Mouse (Mus musculus): ENCODE results near the gene Man1b1. TPM values are rescaled to one million over a fixed set of nuclear protein-coding genes. Genes with fewer than 3 reads are reported as not detected.

The Man1b1 gene
- polyA plus RNA-seq, 1 experiment from 2014 or later, result 43.5 TPM

DNA sequence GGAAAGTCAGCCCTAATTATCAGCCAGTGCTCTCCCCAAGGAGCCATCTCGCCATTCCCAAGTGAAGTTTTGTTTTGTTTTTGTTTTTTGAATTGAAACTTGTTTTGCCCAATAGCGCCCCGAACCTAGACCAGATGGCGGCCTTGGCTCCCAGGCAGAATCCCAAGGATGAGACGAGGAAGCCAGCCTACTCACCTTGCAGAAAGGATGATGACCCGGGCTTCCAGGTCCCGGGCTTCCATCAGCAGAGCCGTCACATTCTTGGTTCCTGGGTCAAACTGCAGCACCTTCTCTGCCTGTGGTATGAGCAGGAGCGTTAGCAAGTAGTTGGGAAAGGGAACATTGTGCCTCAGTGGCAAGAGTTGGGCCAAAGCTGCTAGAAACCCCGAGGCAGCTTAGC is 22.0 kb upstream of the Man1b1 start:
- H3K9me3 ChIP-seq (replicated peaks), result no peaks in the 10 kb centered on the region
- no peak overlapping the region for H3K4me2 ChIP-seq
- peaks cover 92% of the 10 kb centered on the region for H3K27me3 ChIP-seq (replicated peaks)
- no peak for ATAC-seq (ENCODE audit: low FRiP score)
- H3K27ac ChIP-seq (replicated peaks), result no peak overlapping the region
- WGBS, result 53% methylated on average over 10 of the region's 10 CpGs
- no peak overlapping the region for H3K9ac ChIP-seq (replicated peaks)
- no peak overlapping the region for H3K4me3 ChIP-seq (replicated peaks)
- H3K4me1 ChIP-seq, result peaks cover 5% of the 10 kb centered on the region
- peaks cover 83% of the 10 kb centered on the region for H3K36me3 ChIP-seq

DNA sequence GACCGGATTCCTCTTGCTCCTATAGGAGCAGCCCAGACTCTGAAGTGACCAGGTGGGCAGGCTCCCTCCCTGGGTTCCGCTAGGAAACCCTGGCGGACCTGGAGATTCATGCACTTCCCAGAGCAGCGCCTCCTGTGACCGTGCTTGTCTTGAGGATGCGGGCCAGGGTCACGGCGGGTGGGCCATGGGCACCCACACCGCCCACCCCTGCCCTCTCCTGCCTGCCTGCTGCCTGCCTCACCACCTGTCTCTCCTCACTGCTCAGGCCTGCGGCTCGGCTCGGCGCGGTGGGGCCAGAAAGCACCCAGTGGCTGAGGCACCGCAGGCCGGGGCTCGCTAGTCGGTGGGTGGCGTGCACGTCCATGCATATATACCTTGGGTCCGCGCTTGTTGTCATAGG is 21.2 kb upstream of the Man1b1 start:
- peaks cover 87% of the 10 kb centered on the region for H3K36me3 ChIP-seq
- H3K27ac ChIP-seq (replicated peaks), result no peak overlapping the region
- H3K9ac ChIP-seq (replicated peaks), result no peak overlapping the region
- H3K4me1 ChIP-seq, result no peaks in the 10 kb centered on the region
- H3K27me3 ChIP-seq (replicated peaks), result peaks cover 94% of the 10 kb centered on the region
- no peak overlapping the region for H3K4me3 ChIP-seq (replicated peaks)
- no peak for ATAC-seq (ENCODE audit: low FRiP score)
- 6% methylated on average over 22 of the region's 22 CpGs for WGBS
- H3K9me3 ChIP-seq (replicated peaks), result no peaks in the 10 kb centered on the region
- H3K4me2 ChIP-seq, result no peak overlapping the region

DNA sequence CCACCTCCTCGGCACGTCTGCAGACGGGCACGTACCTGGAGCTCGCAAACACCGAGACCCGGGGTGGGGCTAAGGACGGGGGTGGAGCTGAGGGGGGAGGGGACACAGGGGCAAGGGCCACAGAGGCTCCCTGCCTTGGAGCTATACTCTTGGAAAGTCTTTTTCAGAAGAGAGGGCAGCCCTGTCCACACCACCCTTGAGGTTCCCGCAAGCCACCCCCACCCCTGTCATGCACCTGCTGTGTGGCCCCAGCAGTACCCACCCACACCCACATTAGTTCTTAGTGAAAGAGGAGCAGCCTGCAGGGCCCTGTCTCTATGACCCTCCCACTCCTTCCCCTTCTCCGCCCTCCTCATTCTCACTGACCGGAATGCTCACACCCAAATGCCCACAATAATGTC is 20.6 kb upstream of the Man1b1 start:
- peaks cover 82% of the 10 kb centered on the region for H3K36me3 ChIP-seq
- 7% methylated on average over 11 of the region's 11 CpGs for WGBS
- ATAC-seq (ENCODE audit: low FRiP score), result no peak

DNA sequence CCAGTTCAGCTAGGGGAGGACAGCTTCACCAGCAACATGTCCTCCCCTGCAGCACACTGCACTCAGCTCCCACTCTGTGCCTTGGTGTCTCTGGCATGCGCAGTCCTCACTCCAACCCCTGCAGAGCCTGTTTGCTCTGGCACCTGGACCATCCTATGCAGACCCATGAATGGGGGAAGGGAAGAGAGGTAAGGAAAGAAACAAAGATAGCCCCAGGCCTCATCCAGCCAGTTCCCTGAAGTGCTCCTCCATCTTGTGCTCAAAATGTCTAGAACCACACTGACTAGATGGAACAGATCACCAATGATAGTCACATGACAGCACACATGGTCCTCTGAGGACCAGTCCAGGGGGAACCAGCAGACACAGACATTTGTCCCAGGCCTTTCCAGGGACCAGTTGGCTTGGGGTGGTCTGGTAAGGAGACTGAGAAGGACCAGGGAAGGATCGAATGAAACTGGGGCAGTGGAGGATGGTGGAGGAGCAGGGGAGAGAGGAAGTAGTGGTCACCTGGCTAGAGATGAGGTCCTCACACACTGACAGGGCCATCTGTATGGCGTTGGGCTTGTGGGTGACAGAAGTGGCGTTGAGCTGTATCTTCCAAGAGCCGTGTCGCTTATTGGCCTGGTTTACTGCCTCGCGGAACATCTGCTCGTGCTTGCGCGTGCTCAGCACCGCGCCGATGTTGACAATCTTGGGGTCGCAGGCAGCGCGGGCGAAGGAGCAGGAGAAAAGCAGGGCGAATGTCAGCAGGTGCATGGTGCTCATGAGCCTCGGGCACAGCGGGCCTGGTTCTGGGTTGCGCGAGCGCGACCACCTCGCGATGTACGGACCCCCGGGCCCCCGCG is 13.8 kb upstream of the Man1b1 start:
- peak overlapping the region; percentile 66 for H3K4me3 ChIP-seq (replicated peaks)
- peak overlapping the region; percentile 72 for H3K4me2 ChIP-seq
- H3K27me3 ChIP-seq (replicated peaks), result peaks cover 69% of the 10 kb centered on the region
- peak overlapping the region; percentile 92 for H3K27ac ChIP-seq (replicated peaks)
- no peaks in the 10 kb centered on the region for H3K9me3 ChIP-seq (replicated peaks)
- peaks cover 20% of the 10 kb centered on the region for H3K36me3 ChIP-seq
- peak overlapping the region; percentile 69 for H3K9ac ChIP-seq (replicated peaks)
- ATAC-seq (ENCODE audit: low FRiP score), result peak; percentile 72
- peaks cover 27% of the 10 kb centered on the region for H3K4me1 ChIP-seq
- WGBS, result 4% methylated on average over 31 of the region's 31 CpGs

More for the DNA sequence above, 20.6 kb upstream of the Man1b1 start:
- H3K27ac ChIP-seq (replicated peaks), result no peak overlapping the region
- no peak overlapping the region for H3K4me2 ChIP-seq
- peaks cover 4% of the 10 kb centered on the region; the same call in 1 of the 2 replicates for H3K4me1 ChIP-seq
- H3K4me3 ChIP-seq (replicated peaks), result no peak overlapping the region
- H3K27me3 ChIP-seq (replicated peaks), result peaks cover 94% of the 10 kb centered on the region
- H3K9ac ChIP-seq (replicated peaks), result no peak overlapping the region
- no peaks in the 10 kb centered on the region for H3K9me3 ChIP-seq (replicated peaks)

DNA sequence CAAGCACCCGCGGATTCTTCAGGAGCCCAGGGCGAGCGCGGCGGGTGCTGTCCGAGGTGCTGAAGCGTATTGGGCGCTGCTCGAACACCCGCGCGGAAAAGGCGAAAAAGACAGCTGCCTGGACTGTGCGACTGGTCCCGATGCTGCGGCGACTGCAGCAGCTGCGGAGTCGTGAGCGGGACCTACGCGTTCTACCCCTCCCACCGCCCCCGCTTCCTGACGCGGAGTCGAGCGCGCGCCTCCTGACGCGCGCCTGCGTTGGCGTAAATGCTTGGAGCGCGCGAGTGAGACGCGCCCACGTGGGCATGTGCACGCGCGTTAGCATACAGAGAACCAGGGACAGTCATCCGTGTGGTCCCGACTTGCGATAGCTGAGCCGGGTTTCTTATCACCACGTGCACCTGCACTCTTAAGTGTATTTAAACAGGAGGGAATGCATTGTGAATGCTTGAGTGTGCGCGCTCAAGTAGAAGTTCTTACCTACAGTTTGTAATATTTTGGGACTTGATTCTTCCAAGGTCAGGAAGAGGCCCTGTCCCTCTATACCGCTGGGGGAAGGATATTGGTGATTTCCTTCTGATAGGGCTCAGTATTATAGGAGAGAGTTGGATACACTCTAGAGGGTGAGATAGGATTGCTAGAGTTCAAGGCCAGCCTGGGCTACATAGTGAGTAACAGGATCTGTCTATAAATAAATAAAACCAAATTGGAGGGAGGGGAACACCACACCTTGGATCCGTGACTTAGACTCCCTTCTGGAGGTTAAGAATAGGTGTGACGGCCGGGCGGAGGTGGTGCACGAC is 13.0 kb upstream of the Man1b1 start, which contains the start of gene Grin1:
TSS of gene Grin1 (minus strand) at position 217 of the 803 bp plus-strand sequence.
- Histone ChIP-seq H3K9me3 (replicated peaks) (no peaks in the 10 kb centered on the region), H3K4me1 (peaks cover 27% of the 10 kb centered on the region), H3K4me2 (peak within 1 kb of the TSS; percentile 72), H3K27ac (replicated peaks) (peak within 1 kb of the TSS; percentile 92), H3K4me3 (replicated peaks) (peak within 1 kb of the TSS; percentile 66), H3K9ac (replicated peaks) (peak within 1 kb of the TSS; percentile 69), H3K27me3 (replicated peaks) (peaks cover 61% of the 10 kb centered on the region), H3K36me3 (peaks cover 14% of the 10 kb centered on the region)
- ATAC-seq (ENCODE audit: low FRiP score), result peak; percentile 87
- WGBS, result 9% methylated on average over 58 of the region's 58 CpGs

DNA sequence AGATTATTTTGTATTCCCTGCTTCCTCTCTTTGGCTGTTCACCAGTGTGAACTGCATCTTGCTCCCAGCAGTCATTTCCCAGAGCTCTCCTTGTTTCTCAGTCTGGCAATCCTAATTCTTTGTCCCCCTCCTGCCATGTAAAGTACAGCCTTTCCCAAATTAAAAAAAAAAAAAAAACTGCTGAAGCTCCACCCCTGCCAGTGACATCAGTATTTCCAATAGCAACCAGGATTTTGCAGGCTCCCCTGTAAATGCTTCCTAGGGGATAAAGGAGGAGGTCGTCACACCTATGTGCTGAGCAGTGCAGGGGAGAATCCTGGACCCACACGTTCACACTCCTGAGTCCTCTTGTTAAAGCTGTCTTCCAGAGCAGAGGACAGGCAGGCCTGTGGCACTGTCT is 12.1 kb upstream of the Man1b1 start:
- ATAC-seq (ENCODE audit: low FRiP score), result no peak
- H3K9me3 ChIP-seq (replicated peaks), result no peaks in the 10 kb centered on the region
- 35% methylated on average over 2 of the region's 2 CpGs for WGBS
- no peak overlapping the region for H3K27ac ChIP-seq (replicated peaks)
- no peak overlapping the region for H3K9ac ChIP-seq (replicated peaks)
- H3K27me3 ChIP-seq (replicated peaks), result peaks cover 52% of the 10 kb centered on the region
- H3K4me2 ChIP-seq, result no peak overlapping the region
- H3K4me1 ChIP-seq, result peaks cover 27% of the 10 kb centered on the region
- peaks cover 6% of the 10 kb centered on the region for H3K36me3 ChIP-seq
- no peak overlapping the region for H3K4me3 ChIP-seq (replicated peaks)

DNA sequence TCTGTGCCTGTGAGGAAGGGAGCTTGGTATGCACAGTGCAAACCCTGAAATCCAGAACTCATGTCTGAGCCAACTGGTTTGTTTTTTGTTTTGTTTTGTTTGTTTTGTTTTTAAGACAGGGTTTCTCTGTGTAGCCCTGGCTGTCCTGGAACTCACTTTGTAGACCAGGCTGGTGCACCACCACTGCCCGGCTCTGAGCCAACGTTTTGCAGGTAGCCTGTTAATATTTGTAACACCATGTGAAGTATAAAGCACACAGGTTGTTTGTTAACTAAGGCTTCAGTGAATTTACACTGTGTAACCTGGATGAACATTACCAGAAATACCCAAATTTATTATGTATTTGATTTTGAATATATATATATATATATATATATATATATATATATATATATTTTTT is 6.1 kb upstream of the Man1b1 start:
- no peak for ATAC-seq (ENCODE audit: low FRiP score)
- Histone ChIP-seq H3K27me3 (replicated peaks) (peaks cover 18% of the 10 kb centered on the region), H3K27ac (replicated peaks) (no peak overlapping the region), H3K4me2 (no peak overlapping the region), H3K4me1 (peaks cover under 1% of the 10 kb centered on the region; the same call in 1 of the 2 replicates), H3K4me3 (replicated peaks) (no peak overlapping the region), H3K9me3 (replicated peaks) (no peaks in the 10 kb centered on the region), H3K9ac (replicated peaks) (no peak overlapping the region), H3K36me3 (no peaks in the 10 kb centered on the region)
- 83% methylated on average over 2 of the region's 2 CpGs for WGBS

DNA sequence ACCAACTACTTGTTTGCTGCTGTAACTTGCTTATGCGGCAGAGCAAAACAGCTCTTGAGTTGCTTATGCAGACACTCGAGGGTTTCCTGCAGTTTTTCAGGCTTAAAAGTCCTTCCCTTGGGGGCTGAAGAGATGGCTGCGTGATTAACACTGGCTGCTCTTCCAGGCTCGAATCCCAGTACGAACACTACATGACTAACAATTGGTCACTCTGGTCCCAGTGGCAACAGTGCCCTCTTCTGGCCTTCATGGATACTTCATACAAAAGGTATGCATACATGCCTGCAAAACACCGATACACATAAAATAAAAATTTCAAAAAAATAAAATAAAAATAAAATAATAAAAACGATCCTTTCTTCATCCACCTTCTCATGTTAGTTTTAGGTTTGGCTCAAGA is 3.7 kb upstream of the Man1b1 start:
- H3K9me3 ChIP-seq (replicated peaks), result no peaks in the 10 kb centered on the region
- no peak overlapping the region for H3K4me3 ChIP-seq (replicated peaks)
- no peak overlapping the region for H3K9ac ChIP-seq (replicated peaks)
- 30% methylated on average over 7 of the region's 7 CpGs for WGBS
- H3K36me3 ChIP-seq, result no peaks in the 10 kb centered on the region
- H3K4me1 ChIP-seq, result peaks cover 14% of the 10 kb centered on the region
- H3K4me2 ChIP-seq, result no peak overlapping the region
- no peaks in the 10 kb centered on the region; the same call in 1 of the 2 replicates for H3K27me3 ChIP-seq (replicated peaks)
- no peak for ATAC-seq (ENCODE audit: low FRiP score)
- H3K27ac ChIP-seq (replicated peaks), result no peak overlapping the region

DNA sequence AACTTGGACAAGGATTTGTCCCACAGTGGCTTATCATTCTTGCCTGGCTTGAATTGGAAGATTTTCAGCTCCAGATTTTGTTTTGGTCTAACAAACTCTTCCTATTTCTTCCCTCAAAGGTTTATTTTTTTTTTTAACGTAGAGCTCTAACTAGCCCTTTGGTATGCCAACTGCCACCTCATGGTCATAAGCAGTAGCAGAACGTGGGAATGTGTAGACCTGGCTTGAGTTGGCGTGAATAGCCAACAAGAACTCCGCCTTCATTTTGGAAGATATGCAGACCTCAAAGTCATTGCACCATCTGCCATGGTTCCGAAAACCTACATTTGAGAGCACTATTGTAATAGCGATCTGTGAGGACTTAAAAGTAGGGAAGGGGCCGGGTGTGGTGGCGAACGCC is 668 bp upstream of the Man1b1 start:
- WGBS, result 60% methylated on average over 9 of the region's 9 CpGs
- ATAC-seq (ENCODE audit: low FRiP score), result no peak
- peak overlapping the region; percentile 77 for H3K4me2 ChIP-seq
- peak overlapping the region; percentile 72 for H3K4me3 ChIP-seq (replicated peaks)
- H3K4me1 ChIP-seq, result peaks cover 33% of the 10 kb centered on the region
- H3K9ac ChIP-seq (replicated peaks), result peak overlapping the region; percentile 67; the same call in 1 of the 2 replicates
- peaks cover 26% of the 10 kb centered on the region for H3K36me3 ChIP-seq
- no peaks in the 10 kb centered on the region for H3K9me3 ChIP-seq (replicated peaks)
- H3K27ac ChIP-seq (replicated peaks), result no peak overlapping the region
- H3K27me3 ChIP-seq (replicated peaks), result no peaks in the 10 kb centered on the region; the same call in 1 of the 2 replicates

DNA sequence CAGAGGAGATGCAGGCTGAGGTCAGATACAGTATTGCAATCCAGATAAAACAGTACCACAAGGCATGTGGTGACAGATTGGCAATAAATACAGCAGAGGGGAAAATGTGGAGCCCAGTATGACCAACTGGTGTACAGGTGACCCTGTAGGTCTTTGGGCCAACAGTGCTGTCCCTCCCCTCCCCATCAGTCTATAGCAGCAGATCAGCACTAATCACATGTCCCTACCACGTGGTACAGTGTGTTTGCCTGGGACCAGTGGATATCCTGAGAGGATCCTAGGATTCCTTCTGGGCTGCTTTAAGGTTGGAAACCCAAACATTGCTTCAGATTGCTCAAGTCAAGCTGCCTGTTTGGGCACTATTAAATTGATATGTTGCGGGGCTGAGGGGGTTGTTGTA is 1.4 kb downstream of the Man1b1 start:
- Histone ChIP-seq H3K4me1 (peaks cover 33% of the 10 kb centered on the region), H3K4me3 (replicated peaks) (peak overlapping the region; percentile 72), H3K36me3 (peaks cover 47% of the 10 kb centered on the region), H3K27me3 (replicated peaks) (no peaks in the 10 kb centered on the region), H3K9ac (replicated peaks) (peak overlapping the region; percentile 79), H3K27ac (replicated peaks) (no peak overlapping the region), H3K4me2 (peak overlapping the region; percentile 82), H3K9me3 (replicated peaks) (no peaks in the 10 kb centered on the region)
- no peak for ATAC-seq (ENCODE audit: low FRiP score)
- 83% methylated on average over 2 of the region's 2 CpGs for WGBS

DNA sequence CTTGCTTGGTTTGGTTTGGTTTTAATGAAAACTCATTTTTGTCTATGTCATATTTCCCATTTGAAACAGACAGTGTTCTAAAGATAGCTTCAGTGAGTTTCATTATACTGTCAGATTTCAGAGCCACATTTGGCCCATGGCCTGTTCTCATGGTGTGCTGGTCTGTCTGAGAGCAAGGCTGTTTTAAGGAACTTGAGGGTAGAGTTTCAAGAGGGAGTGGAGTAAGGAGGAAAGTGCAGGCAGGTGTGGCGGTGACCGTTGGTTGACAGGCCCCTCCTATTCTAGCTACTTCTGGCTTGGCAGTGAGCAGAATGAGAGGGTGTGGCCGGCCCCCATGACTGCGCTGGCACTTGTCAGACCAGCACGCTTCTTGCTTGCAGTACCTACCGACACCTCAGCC is 6.2 kb downstream of the Man1b1 start:
- Histone ChIP-seq H3K9me3 (replicated peaks) (no peaks in the 10 kb centered on the region), H3K4me3 (replicated peaks) (no peak overlapping the region), H3K9ac (replicated peaks) (no peak overlapping the region), H3K36me3 (peaks cover 84% of the 10 kb centered on the region), H3K27me3 (replicated peaks) (no peaks in the 10 kb centered on the region), H3K4me2 (no peak overlapping the region), H3K27ac (replicated peaks) (no peak overlapping the region), H3K4me1 (peaks cover 20% of the 10 kb centered on the region)
- 95% methylated on average over 6 of the region's 6 CpGs for WGBS
- no peak for ATAC-seq (ENCODE audit: low FRiP score)
